Mouse (Mus musculus) inflammation-experienced regulatory T-cells (primary cell): ENCODE measurements around the gene Rad9b. TPM values are rescaled to one million over a fixed set of nuclear protein-coding genes. Genes with fewer than 3 reads are reported as not detected.

Experiments
- polyA plus RNA-seq, 2 experiments: library from polyadenylated mRNA; unstranded; fragments of 100-300 nt; shearing (Covaris generic); gene quantifications; one replicate each; pipeline ENCODE4 v1.2.1; 2017

Rad9b gene
- polyA plus RNA-seq, result 1 to 10 TPM; 2.8 to 6.2 TPM

DNA sequence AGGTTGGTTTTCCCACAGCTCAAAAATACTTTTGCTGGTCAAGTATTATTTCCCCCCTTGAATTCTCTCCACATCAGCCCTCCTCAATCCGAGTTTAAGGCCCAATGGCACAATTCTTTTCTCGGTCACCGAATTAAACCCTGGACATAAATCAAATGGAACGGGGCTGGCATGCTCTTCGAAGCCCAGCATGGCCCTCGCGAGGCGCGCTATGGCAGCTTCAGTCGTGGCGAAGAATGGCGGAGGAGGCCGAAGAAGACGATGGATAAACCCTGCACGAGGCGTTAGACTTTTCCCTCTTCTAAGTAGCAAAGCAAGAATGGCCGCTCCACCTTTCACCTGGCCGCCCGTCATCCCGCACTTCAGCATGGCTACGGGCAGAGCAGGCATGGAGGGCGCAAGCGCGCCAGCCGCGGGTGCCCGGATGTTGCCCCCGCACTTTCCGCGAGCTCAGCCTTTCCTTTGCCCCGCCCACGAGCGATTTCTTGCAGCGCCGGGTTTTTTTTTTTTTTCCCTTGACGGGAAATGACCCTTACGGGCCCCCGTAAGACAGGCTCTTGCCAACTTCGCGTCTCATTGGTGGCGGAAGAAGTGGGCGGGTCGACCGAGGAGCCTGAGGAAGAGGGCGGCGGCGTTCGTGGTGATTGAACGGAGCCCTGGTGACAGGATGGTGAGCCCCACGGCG lies at the start of gene Rad9b, which contains the start of gene Vps29:
Gene Rad9b (minus strand): TSS at position 427 of the 685 bp plus-strand sequence.
Gene Vps29 (plus strand): TSS at position 563 of the 685 bp plus-strand sequence.

DNA sequence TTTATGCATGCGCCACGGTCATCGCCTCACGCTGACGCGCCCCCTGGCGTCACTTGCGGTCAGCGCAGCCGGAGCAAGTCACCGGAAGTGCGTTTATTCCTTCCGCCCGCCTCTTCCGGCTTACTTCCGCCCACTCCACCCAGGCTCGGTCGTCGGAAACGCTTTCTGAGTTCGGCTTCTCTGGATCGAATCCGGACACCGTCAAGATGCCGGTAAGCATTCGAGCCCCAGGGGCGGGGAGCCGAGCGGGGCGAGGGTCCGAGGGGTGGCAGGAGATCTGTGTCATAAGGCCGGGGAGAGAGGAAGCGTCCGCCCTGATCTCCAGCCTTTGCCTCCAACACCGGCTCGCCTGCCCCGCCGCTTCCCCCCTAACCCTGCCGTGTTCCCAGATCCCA lies 37.8 kb upstream of the Rad9b start, which contains the start of gene Arpc3:
Gene Arpc3 (plus strand): TSS at position 93 of the 395 bp plus-strand sequence.

DNA sequence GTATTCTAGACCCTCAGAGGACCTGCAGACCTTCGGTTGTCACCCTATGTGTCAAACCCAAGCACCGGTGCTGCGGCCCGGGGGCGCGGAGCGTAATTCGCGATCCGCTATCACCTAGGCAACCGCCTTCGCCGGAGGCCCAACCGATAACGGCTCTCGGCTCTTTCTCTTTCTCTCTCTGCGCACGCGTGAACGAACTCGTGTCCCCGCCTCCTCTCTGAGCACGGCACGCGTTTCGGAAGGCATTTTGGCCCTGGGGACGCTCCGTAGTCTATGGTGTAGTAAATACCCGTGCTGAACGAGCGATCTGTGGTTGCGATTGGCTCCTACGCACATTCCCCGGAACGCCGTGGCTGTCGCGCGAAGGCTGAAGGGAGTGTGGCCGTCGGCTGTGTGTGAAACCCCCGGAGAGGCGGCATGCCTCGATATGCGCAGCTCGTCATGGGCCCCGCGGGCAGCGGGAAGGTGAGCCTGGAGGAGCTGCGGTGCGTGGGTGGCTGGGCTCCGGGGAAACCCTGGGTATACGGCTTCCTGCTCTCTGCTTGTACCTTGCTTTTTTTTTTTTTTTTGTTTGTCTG lies 18.2 kb upstream of the Rad9b start, which contains the start of gene Fam216a:
Gene Fam216a (minus strand): TSS at position 173 of the 578 bp plus-strand sequence.

DNA sequence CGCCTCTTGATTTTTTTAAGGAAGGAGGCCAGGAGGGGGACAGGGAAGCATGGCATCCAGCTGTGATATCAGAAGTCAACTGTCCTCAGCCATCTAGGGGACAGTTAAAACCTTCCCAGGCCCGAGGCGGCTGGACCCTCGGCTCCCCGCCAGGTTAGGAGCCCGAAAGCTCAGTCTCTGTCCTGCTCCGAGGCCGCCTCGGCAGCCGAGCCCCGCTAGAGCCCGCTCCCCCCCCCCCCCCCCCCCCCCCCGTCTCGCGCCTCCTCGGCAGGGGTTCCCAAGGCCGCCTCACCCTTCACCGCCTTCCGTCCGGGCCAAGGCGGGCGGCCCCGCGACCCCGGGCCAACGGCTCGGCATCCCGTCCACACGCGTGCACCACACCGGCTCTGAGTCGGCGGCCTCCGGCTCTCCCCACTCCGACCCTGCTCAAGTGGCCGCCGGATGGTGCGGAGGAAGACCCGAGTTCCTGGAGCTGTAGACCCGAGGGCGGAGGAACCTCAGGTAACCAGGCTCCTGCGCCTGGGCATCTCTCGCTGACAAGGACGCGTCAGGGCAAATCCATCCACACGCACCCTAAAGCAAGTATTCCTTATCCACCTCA lies 17.7 kb upstream of the Rad9b start, which contains the start of gene Gpn3:
Gene Gpn3 (plus strand): TSS at position 286 of the 601 bp plus-strand sequence.

DNA sequence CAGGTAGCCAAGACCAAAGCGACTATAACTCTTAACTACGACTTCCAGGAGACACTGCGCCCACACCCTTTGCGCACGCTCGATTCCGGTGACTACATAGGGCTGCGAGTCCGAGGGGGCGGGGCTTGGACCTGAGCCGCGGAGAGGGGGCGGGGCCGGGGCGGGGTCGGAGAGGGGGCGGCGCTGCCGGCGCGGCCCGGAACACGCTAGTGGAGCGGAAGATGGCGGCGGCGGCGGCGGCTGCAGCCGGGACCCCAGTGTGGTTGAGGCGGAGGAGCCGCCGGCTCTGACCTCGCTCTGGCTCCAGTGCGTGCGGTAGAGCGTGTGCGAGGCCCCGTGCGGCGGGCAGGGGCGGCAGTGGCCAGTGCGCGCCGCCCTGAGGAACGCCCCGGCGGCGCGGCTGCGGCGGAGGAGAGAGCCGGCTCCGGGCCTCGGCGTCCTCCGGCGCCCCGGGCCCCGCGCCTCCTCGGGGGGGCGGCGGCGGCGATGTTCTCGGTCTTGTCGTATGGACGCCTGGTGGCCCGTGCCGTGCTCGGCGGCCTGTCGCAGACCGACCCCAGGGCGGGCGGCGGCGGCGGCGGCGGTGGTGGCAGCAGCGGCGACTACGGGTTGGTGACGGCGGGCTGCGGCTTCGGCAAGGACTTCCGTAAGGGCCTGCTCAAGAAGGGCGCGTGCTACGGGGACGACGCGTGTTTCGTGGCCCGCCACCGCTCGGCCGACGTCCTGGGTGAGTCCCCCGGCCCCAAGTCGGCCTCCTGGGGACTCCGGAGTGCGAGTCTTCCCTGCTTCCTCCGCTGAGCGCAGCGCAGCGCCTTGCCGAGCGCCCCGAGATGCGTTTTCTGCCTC lies 69.6 kb downstream of the Rad9b start, which contains the start of gene Pptc7:
Gene Pptc7 (plus strand): TSS at position 183 of the 846 bp plus-strand sequence.

Other genes starting within 250 kb of the Rad9b start
- 1 to 10 TPM in 1 of 2 experiments, under 1 TPM in 1; 0.48 to 2.1 TPM for gene Ccdc63, start 213.4 kb downstream of the Rad9b start, polyA plus RNA-seq
- 100 to 1,000 TPM; 356 to 362 TPM for gene Ppp1cc, start 196.0 kb downstream of the Rad9b start, polyA plus RNA-seq
- 100 to 1,000 TPM in 1 of 2 experiments, 10 to 100 TPM in 1; 84.2 to 149 TPM for gene Hvcn1, start 147.4 kb downstream of the Rad9b start, polyA plus RNA-seq
- 1 to 10 TPM; 1.7 to 5.1 TPM for gene Tctn1, start 89.8 kb downstream of the Rad9b start, polyA plus RNA-seq
- 10 to 100 TPM; 44.3 to 60.4 TPM for gene Pptc7, start 69.9 kb downstream of the Rad9b start, polyA plus RNA-seq
- gene Vps29, start 136 bp upstream of the Rad9b start, polyA plus RNA-seq, result 100 to 1,000 TPM; 146 to 152 TPM
- gene Gpn3, start 17.6 kb upstream of the Rad9b start, polyA plus RNA-seq, result 10 to 100 TPM; 72.2 to 80.2 TPM
- 10 to 100 TPM; 12.9 to 26.0 TPM for gene Fam216a, start 18.1 kb upstream of the Rad9b start, polyA plus RNA-seq
- gene Arpc3, start 37.6 kb upstream of the Rad9b start, polyA plus RNA-seq, result 100 to 1,000 TPM; 450 to 472 TPM
- 10 to 100 TPM; 34.4 to 43.3 TPM for gene Anapc7, start 67.5 kb upstream of the Rad9b start, polyA plus RNA-seq
- gene Atp2a2, start 148.0 kb upstream of the Rad9b start, polyA plus RNA-seq, result 10 to 100 TPM; 75.5 to 86.6 TPM